Mouse (Mus musculus) forebrain, embryonic 16.5 days (tissue): ENCODE data around the gene Pld5. TPM values are rescaled to one million over a fixed set of nuclear protein-coding genes. Genes with fewer than 3 reads are reported as not detected.
A peak's percentile ranks its signal among the peaks of the same experiment; 100 is the strongest.

Experiments used
- ATAC-seq: fragments of 200-750 bp; cut with Nextera tagmentation; 2 replicates; pipeline ENCODE4 v1.8.0; 2017; ENCODE audit warnings: mild to moderate bottlenecking, moderate library complexity
- H3K27ac ChIP-seq: fragments of 300-500 bp; sonication (generic); 2 replicates; pipeline ENCODE4 v1.5.1; 2014; ENCODE audit warnings: low read length, control low read depth
- H3K27me3 ChIP-seq: fragments of 300-500 bp; sonication (generic); replicated peaks from 2 replicates; pipeline ENCODE4 v1.6.1; 2014; ENCODE audit warnings: low read length; ENCODE audit not compliant: control insufficient read depth, insufficient read depth
- H3K36me3 ChIP-seq: fragments of 300-500 bp; sonication (generic); 2 replicates; pipeline ENCODE4 v1.6.1; 2014; ENCODE audit not compliant: control insufficient read depth, insufficient read depth
- H3K4me1 ChIP-seq: fragments of 300-500 bp; sonication (generic); replicated peaks from 2 replicates; pipeline ENCODE4 v1.6.1; 2014; ENCODE audit warnings: low read length; ENCODE audit not compliant: control insufficient read depth, insufficient read depth
- H3K4me2 ChIP-seq: fragments of 300-500 bp; sonication (generic); 2 replicates; pipeline ENCODE4 v1.6.1; 2014; ENCODE audit warnings: mild to moderate bottlenecking, low read length, control low read depth
- H3K4me3 ChIP-seq: fragments of 300-500 bp; sonication (generic); replicated peaks from 2 replicates; pipeline ENCODE4 v1.5.1; 2014; ENCODE audit warnings: mild to moderate bottlenecking, low read length, control low read depth
- H3K9ac ChIP-seq: fragments of 300-500 bp; sonication (generic); replicated peaks from 2 replicates; pipeline ENCODE4 v1.6.1; 2014; ENCODE audit warnings: low read depth, low read length, control low read depth
- H3K9me3 ChIP-seq: fragments of 300-500 bp; sonication (generic); 2 replicates; pipeline ENCODE4 v1.6.1; 2016; ENCODE audit warnings: low read length; ENCODE audit not compliant: control insufficient read depth
- whole genome bisulfite sequencing: fragments of 180-500 bp; shearing (Covaris S2); extraction: QIAGEN DNeasy Blood & Tissue Kit; methylation state at CpG from one replicate; pipeline ENCODE4 v1.1.7; 2014; 5-methylcytosine and 5-hydroxymethylcytosine counted together
- polyA plus RNA-seq: library from polyadenylated mRNA; unstranded; fragments of >200 nt; fragmentation: Nextera tagmentation; extraction: Ambion mirVana; gene quantifications from 2 replicates; pipeline ENCODE4 v1.2.1, GENCODE M21; 2015

The Pld5 gene
- polyA plus RNA-seq, 1 experiment from 2014 or later, result 1.6 TPM

DNA sequence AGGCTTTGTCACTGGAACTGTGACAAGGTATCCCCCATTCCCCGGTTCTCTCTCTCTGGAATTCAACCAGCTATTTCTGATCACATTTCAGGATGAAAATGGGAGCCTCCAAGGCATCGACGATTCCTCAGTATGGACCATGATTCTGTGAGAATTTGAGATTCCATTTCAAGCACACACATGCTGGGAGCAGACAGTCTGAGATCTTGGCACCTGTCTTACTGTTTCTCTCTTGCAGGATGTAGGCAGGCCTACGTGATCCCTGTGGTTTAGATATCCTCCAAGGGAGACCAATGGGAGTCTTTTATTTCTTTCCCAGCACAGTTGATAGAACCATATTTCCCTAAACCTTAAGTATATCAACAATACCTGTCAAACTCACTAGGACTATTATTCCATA is 159.5 kb downstream of the Pld5 start:
- no peak for ATAC-seq
- no peak overlapping the region for H3K4me3 ChIP-seq
- H3K27me3 ChIP-seq, result no peaks in the 10 kb centered on the region
- no peak overlapping the region for H3K9ac ChIP-seq
- H3K4me1 ChIP-seq, result no peaks in the 10 kb centered on the region
- H3K36me3 ChIP-seq, result no peaks in the 10 kb centered on the region
- H3K27ac ChIP-seq, result no peak overlapping the region
- H3K4me2 ChIP-seq, result no peak overlapping the region
- H3K9me3 ChIP-seq, result no peaks in the 10 kb centered on the region
- WGBS, result 81% methylated on average over 4 of the region's 4 CpGs

DNA sequence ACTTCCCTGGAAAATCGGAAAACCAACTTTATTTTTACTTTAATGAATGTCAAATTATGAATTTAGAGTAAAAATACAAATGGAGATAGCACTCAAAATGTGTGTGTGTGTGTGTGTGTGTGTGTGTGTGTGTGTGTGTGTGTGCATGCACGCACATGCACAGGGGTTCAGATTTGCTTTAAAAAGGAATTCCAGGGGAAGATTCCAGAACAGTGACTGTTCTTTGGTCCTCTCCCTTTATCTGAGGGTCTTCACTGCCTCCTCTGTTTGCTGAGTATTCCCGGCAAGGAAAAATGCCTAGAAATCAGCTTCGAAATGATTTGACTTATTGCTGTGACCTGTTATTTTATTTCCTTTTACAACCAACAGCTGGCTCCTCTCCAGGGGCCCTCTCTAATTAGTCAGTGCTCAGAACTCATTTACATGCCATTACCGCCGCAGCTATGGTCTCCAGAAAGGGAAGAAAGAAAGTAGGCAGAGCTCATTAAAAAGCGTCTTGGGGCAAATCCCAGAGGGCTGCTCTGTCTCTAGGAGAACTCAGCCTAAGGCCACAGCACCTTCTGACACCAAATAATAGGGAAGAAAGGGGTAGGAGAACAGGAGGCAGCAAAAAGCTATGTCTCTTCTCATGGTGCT is 176.3 kb downstream of the Pld5 start:
- no peak overlapping the region for H3K9ac ChIP-seq
- peak overlapping the region; percentile 2; the same call in 1 of the 2 replicates for H3K4me2 ChIP-seq
- 7% methylated on average over 7 of the region's 7 CpGs for WGBS
- H3K27ac ChIP-seq, result peak overlapping the region; percentile 19
- peaks cover 7% of the 10 kb centered on the region for H3K4me1 ChIP-seq
- peak; percentile 98 for ATAC-seq
- H3K36me3 ChIP-seq, result no peaks in the 10 kb centered on the region
- H3K9me3 ChIP-seq, result no peaks in the 10 kb centered on the region
- no peaks in the 10 kb centered on the region for H3K27me3 ChIP-seq
- no peak overlapping the region for H3K4me3 ChIP-seq

DNA sequence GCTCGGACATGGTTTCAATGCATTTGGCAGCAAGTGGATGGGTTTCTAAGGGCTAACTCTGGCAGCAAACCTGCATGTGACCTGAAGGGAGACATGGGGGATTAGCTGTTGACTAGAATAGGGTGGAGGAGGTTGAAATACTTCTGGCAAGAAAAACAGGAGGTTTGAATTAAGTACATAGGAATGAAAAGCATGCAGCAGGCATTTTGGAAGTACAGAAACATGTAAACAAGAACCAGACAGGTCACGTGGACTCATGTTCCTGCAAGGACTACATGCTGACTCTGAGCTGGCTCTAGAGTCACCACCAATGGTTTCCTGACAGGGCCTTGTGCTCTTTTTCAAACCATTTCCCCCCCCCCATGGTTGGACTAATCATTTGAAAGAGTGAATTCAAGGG is 183.0 kb downstream of the Pld5 start:
- ATAC-seq, result no peak
- H3K9me3 ChIP-seq, result no peaks in the 10 kb centered on the region

DNA sequence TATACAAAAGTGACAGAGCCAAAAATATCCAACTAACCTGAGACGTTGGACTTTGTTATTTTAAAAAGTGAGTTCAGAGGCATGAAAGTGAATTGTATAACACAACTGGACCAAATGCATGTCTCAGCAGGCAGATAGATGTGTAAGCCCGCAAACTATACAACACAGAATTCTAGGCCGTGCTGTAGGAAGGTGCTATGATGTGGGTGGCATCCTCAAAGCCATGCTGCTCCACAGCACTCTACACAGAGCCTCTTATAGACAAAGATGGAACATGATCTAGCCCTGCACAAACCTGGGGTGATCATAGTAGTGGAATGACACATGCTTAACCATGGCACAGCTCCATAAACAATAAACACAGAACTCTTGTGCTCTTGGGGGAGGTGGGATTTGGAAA is 185.7 kb downstream of the Pld5 start:
- H3K4me1 ChIP-seq, result peaks cover 5% of the 10 kb centered on the region
- no peaks in the 10 kb centered on the region for H3K27me3 ChIP-seq
- 91% methylated on average over 3 of the region's 3 CpGs for WGBS
- H3K9ac ChIP-seq, result no peak overlapping the region
- no peak overlapping the region for H3K4me3 ChIP-seq
- no peak overlapping the region for H3K27ac ChIP-seq
- H3K36me3 ChIP-seq, result no peaks in the 10 kb centered on the region
- H3K9me3 ChIP-seq, result no peaks in the 10 kb centered on the region
- no peak overlapping the region for H3K4me2 ChIP-seq
- ATAC-seq, result no peak

More for the DNA sequence above, 183.0 kb downstream of the Pld5 start:
- Histone ChIP-seq H3K27ac (no peak overlapping the region), H3K27me3 (no peaks in the 10 kb centered on the region), H3K4me2 (no peak overlapping the region), H3K4me1 (no peaks in the 10 kb centered on the region), H3K4me3 (no peak overlapping the region), H3K9ac (no peak overlapping the region), H3K36me3 (no peaks in the 10 kb centered on the region)
- WGBS, result 100% methylated on average over 2 of the region's 2 CpGs

DNA sequence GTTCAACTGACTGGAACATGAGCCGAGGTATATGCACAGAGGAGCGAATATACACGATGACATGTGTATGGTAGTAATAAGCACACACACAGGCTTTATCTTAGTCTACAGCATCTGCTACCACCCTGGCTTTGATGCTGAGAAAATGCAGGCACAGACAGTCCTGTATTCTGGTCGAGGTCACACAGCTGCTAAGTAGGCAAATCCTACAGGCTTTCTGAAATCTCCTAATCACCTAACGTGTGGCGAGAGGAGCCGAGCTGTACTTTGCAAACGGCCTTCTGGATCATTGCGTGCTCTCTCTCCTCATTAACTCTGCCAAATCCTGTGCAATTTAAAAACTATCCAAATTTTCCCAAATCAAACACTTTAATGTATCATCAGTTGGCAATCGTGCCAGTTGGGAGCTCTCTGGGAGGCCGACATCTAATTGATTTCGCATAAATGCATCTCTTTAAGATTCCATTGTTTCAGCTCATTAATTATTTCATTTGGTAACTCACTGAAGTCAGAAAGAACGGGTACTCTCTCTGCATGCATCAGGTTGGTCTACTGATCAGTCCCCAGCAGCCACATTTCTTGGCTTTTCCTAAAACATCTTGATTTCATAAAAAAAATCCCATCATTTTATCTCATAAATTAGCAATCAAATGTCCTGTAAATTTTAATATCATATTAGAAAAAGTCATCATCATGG is 189.0 kb downstream of the Pld5 start:
- H3K4me1 ChIP-seq, result peaks cover 5% of the 10 kb centered on the region

DNA sequence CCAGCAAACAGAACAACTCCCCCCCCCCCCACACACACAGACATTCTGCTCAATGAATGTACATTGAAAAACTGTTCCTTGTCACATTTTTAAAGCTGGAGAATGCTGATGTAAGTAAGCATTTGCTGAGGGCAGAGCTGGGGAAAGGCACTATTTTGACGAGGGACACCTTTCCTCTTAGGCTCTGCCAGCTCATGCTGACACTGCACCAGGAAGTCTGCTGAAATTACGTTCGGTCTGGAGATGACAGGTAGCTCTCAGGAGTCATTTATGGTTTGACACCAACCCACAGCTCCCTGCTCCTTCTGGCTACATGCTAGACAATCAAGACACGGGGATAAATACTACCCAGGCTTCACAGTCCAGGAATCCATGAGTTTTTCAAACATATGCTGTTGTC is 192.8 kb downstream of the Pld5 start:
- Histone ChIP-seq H3K4me2 (no peak overlapping the region), H3K9ac (no peak overlapping the region), H3K9me3 (no peaks in the 10 kb centered on the region), H3K27ac (no peak overlapping the region), H3K4me1 (peaks cover 5% of the 10 kb centered on the region), H3K36me3 (no peaks in the 10 kb centered on the region), H3K27me3 (no peaks in the 10 kb centered on the region), H3K4me3 (no peak overlapping the region)
- 57% methylated on average over 4 of the region's 4 CpGs for WGBS
- peak; percentile 34; the same call in 1 of the 2 replicates for ATAC-seq

More for the DNA sequence above, 189.0 kb downstream of the Pld5 start:
- 0 out of 2 replicates have a peak, but pooled peaks have one; percentile 41 for ATAC-seq
- no peak overlapping the region for H3K27ac ChIP-seq
- no peak overlapping the region for H3K9ac ChIP-seq
- H3K4me3 ChIP-seq, result no peak overlapping the region
- H3K4me2 ChIP-seq, result no peak overlapping the region
- WGBS, result 36% methylated on average over 13 of the region's 13 CpGs
- no peaks in the 10 kb centered on the region for H3K36me3 ChIP-seq
- no peaks in the 10 kb centered on the region for H3K9me3 ChIP-seq
- H3K27me3 ChIP-seq, result no peaks in the 10 kb centered on the region

DNA sequence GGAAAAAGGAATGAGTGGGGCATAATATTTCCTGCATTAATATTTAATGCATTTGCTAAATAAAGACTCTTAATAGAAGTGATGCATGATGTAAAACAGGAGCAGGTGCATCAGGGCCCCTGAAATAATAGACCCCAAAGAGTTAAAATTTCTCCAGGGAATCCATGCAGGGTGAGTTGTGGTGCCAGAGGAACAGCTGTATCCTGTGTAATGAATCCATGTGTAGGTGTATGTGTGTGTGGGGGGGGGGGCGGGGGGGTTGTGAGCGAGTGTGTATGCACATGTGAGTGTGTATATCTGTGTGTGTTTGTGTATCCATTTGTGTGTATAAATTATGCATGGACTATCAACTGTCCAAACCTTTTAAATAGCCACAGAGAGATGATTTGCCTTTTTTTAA is 194.1 kb downstream of the Pld5 start:
- 80% methylated on average over 2 of the region's 2 CpGs for WGBS
- Histone ChIP-seq H3K27ac (no peak overlapping the region), H3K4me2 (no peak overlapping the region), H3K36me3 (no peaks in the 10 kb centered on the region), H3K9ac (no peak overlapping the region), H3K4me3 (no peak overlapping the region), H3K27me3 (no peaks in the 10 kb centered on the region), H3K9me3 (no peaks in the 10 kb centered on the region), H3K4me1 (peaks cover 2% of the 10 kb centered on the region)
- ATAC-seq, result no peak

DNA sequence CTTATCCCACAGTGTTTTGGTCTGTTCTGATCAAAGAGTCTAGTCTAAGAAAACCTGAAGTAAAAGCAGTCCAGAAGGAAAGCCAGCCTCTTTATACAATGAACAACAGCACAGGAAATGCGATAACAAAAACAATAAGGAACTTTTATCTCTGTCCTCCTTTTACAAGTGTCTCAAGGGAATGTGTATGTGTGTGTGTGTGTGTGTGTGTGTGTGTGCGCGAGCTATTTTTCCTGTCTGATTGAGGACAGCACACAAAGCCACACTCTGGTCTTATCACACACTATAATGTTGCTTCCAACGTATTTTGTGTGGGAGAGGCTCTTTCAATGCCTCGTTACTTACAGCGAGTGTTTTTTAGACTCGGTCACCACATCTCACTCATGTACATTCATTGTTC is 196.7 kb downstream of the Pld5 start:
- WGBS, result 73% methylated on average over 7 of the region's 7 CpGs
- no peak for ATAC-seq
- Histone ChIP-seq H3K4me2 (no peak overlapping the region), H3K4me3 (no peak overlapping the region), H3K9ac (no peak overlapping the region), H3K36me3 (no peaks in the 10 kb centered on the region), H3K9me3 (no peaks in the 10 kb centered on the region), H3K27ac (no peak overlapping the region), H3K27me3 (no peaks in the 10 kb centered on the region), H3K4me1 (peaks cover 9% of the 10 kb centered on the region)

DNA sequence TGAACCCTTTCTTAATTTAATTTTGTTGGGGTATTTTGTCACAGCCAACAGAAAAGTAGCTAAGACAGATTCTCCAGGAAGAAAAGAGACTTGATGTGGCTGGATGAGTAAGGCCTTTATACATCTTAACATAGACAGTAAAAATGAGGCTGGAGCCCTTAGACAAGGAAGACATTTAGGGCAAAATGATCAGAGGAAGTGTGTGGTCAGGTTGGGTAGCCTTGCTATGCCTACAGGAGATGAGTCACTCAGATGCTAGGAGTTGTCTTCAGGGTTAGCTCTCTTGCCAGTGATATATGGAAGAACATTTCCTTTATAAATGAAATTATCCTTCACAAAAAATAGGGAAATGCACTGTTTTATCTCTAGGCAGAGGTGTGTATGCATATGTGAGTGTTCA is 198.3 kb downstream of the Pld5 start:
- no peak for ATAC-seq
- Histone ChIP-seq H3K9me3 (no peaks in the 10 kb centered on the region), H3K27me3 (no peaks in the 10 kb centered on the region), H3K36me3 (no peaks in the 10 kb centered on the region), H3K4me3 (no peak overlapping the region), H3K4me2 (no peak overlapping the region), H3K27ac (no peak overlapping the region), H3K9ac (no peak overlapping the region), H3K4me1 (peaks cover 9% of the 10 kb centered on the region)
